In the genomic region with DNA sequence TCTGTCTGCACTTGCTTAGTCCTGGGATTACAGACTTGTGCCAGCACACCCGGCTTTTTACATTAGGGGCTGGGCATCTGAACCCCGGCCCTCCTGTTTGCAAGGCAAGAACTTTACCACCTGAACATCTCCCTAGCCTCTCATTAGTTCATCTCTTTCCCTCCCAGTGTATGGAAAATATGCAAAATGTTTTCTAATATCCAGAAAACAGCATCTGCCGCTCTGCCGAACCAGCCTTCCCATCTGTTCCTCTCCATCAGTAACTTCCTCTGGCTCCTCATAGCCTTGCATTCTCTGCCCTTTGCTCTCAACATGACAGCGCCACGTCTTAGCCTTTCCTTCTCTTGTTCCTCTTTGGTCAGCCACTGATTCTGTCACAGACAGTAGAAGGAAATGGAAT, we compare ENCODE assay signal across 28 mouse cellular contexts.
"Had no signal": no experiment of that assay in that cellular context is flagged by ENCODE, and none has a peak within 500 bp of the region (broad histone marks: within the 10 kb centered on the region; RNA-seq: fewer than 3 reads in every experiment).

No protein-coding gene starts in this region.

- ATAC-seq: hindbrain, embryonic 16.5 days; inflammation-experienced regulatory T-cells, adult 6 months; intestine, embryonic 15.5 days; intestine, postnatal 0 days; liver, postnatal 0 days had no signal

- H3K9me3 ChIP-seq: heart, embryonic 10.5 days; heart, embryonic 12.5 days; hindbrain, embryonic 10.5 days; hindbrain, embryonic 12.5 days; intestine, embryonic 15.5 days; limb, embryonic 10.5 days; limb, embryonic 12.5 days; liver, embryonic 13.5 days; liver, embryonic 15.5 days had no signal

- H3K4me2 ChIP-seq: heart, embryonic 12.5 days; hindbrain, embryonic 12.5 days; hindbrain, embryonic 14.5 days; intestine, embryonic 15.5 days; limb, embryonic 12.5 days; liver, embryonic 13.5 days; liver, embryonic 15.5 days had no signal

- H3K4me3 ChIP-seq: gastrocnemius, adult 2 months; heart, embryonic 10.5 days; heart, embryonic 12.5 days; hindbrain, embryonic 10.5 days; hindbrain, embryonic 12.5 days; intestine, embryonic 15.5 days; layer of hippocampus, adult 2 months; left cerebral cortex, adult 2 months; limb, embryonic 10.5 days; limb, embryonic 12.5 days; liver, embryonic 13.5 days; liver, embryonic 15.5 days had no signal

- DNase-seq: gastrocnemius, adult 2 months; gastrocnemius, postnatal 10 days; gastrocnemius, postnatal 25 days; heart, adult 18-20 months; heart, postnatal 10 days; heart, postnatal 4 days; kidney, adult 18-20 months; kidney, adult 8-10 months; kidney, postnatal 10 days; kidney, postnatal 25 days; kidney, postnatal 4 days; liver; liver, embryonic 13.5 days; liver, postnatal 0 days had no signal

- H3K4me1 ChIP-seq: heart, embryonic 12.5 days; intestine, embryonic 15.5 days; liver, embryonic 13.5 days; liver, embryonic 15.5 days had no signal

- H3K9ac ChIP-seq: heart, embryonic 12.5 days; hindbrain, embryonic 12.5 days; hindbrain, embryonic 14.5 days; intestine, embryonic 15.5 days; limb, embryonic 12.5 days; liver, embryonic 13.5 days; liver, embryonic 15.5 days; liver, postnatal 0 days had no signal

- H3K27ac ChIP-seq: gastrocnemius, adult 2 months; heart, embryonic 10.5 days; hindbrain, embryonic 10.5 days; hindbrain, embryonic 12.5 days; hindbrain, embryonic 14.5 days; intestine, embryonic 15.5 days; layer of hippocampus, adult 2 months; left cerebral cortex, adult 2 months; limb, embryonic 10.5 days; limb, embryonic 12.5 days; liver, embryonic 13.5 days; liver, embryonic 15.5 days had no signal

- H3K36me3 ChIP-seq: heart, embryonic 10.5 days; heart, embryonic 12.5 days; hindbrain, embryonic 10.5 days; hindbrain, embryonic 12.5 days; intestine, embryonic 15.5 days; limb, embryonic 10.5 days; limb, embryonic 12.5 days; liver, embryonic 13.5 days; liver, embryonic 15.5 days had no signal

- H3K27me3 ChIP-seq: hindbrain, embryonic 12.5 days; limb, embryonic 12.5 days; liver, embryonic 13.5 days; liver, embryonic 15.5 days had no signal
